Mouse (Mus musculus) C2C12 (cell line): ENCODE measurements around the gene Ccdc170. TPM values are rescaled to one million over a fixed set of nuclear protein-coding genes. Genes with fewer than 3 reads are reported as not detected.
A peak's percentile ranks its signal among the peaks of the same experiment; 100 is the strongest.
"Not testable (repeated sequence)": the region's sequence is repeated elsewhere in the genome, so short reads cannot be mapped to it uniquely, and the experiment has no call there.

Source experiments
- H3K27me3 ChIP-seq: one replicate; pipeline ENCODE4 v1.6.1; 2011; ENCODE audit not compliant: control insufficient read depth, insufficient read depth, insufficient read length
- H3K36me3 ChIP-seq: one replicate; pipeline ENCODE4 v1.6.1; 2011; ENCODE audit not compliant: control insufficient read depth, insufficient read depth
- H3K4me3 ChIP-seq: one replicate; pipeline ENCODE4 v1.5.1; 2011; ENCODE audit warnings: mild to moderate bottlenecking, control low read depth; ENCODE audit not compliant: poor library complexity, insufficient read depth, severe bottlenecking
- H3K79me2 ChIP-seq: one replicate; pipeline ENCODE4 v1.6.1; 2011; ENCODE audit not compliant: control insufficient read depth, insufficient read depth
- H3K79me3 ChIP-seq: one replicate; pipeline ENCODE4 v1.6.1; 2011; ENCODE audit warnings: low read depth, control low read depth
- H3ac ChIP-seq: one replicate; pipeline ENCODE3; 2011; ENCODE audit warnings: low read depth; ENCODE audit not compliant: control insufficient read depth, insufficient read length
- CEBPB ChIP-seq: IDR thresholded peaks from one replicate; pipeline ENCODE4 v1.6.1; 2011; ENCODE audit warnings: low read depth, mild to moderate bottlenecking, control low read depth, moderate library complexity
- CTCF ChIP-seq: IDR thresholded peaks from one replicate; pipeline ENCODE4 v1.5.1; 2011; ENCODE audit not compliant: control insufficient read depth, insufficient read depth, insufficient read length
- FOSL1 ChIP-seq: IDR thresholded peaks from one replicate; pipeline ENCODE4 v1.8.0; 2011; ENCODE audit warnings: mild to moderate bottlenecking, low read length; ENCODE audit not compliant: poor library complexity, insufficient read depth, severe bottlenecking
- MAX ChIP-seq: IDR thresholded peaks from one replicate; pipeline ENCODE4 v1.6.1; 2011; ENCODE audit warnings: mild to moderate bottlenecking, control low read depth
- MYOD1 ChIP-seq: IDR thresholded peaks from one replicate; pipeline ENCODE4 v1.6.1; 2011; ENCODE audit warnings: low read depth; ENCODE audit not compliant: control insufficient read depth, insufficient read length
- MYOG ChIP-seq: IDR thresholded peaks from one replicate; pipeline ENCODE4 v1.6.1; 2011; ENCODE audit not compliant: control insufficient read depth, insufficient read length; ENCODE audit errors: extremely low read depth
- USF1 ChIP-seq: IDR thresholded peaks from one replicate; pipeline ENCODE4 v1.6.1; 2011; ENCODE audit warnings: low read depth, mild to moderate bottlenecking, control low read depth, moderate library complexity
- long read RNA-seq, 2 experiments: library from polyadenylated mRNA; unstranded; transcript quantifications; one replicate each; pipeline ENCODE4 v2.0.0; 2019 to 2020
- polyA plus RNA-seq: library from polyadenylated mRNA; unstranded; fragments of >200 nt; fragmentation: generic; extraction: Trizol; gene quantifications from one replicate; pipeline ENCODE4 v1.2.1, GENCODE M21; 2012; ENCODE audit warnings: missing spikeins

Ccdc170 gene
- polyA plus RNA-seq = 0.02 TPM
- long read RNA-seq, experiment 1 = 0 reads
- long read RNA-seq, experiment 2 = 0 reads

DNA sequence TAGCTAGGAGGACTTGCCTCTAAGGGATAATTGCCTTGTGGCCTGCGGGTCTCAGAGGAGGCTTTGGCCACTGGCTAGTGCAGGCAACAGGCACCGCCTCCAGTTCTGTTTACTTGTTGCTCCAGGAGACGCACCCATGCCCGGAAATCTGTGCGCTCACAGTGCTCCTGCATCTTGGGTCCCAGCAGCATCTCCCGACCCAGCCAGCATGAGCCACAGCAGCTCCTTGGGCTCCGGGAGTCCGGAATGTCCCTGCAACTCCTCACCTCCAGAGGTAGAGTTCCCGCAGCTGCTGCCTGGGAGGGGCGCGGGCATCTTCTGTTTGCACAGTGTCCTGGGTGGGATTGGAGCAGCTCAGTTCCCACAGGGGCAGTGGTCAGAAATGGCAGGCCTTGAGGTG lies at the start of gene Ccdc170:
Gene Ccdc170, plus strand, starts transcription at position 148 of the 400 bp plus-strand sequence.
- TF ChIP-seq FOSL1 (no peak), USF1 (no peak), CTCF (no peak), MYOD1 (no peak), CEBPB (no peak), MYOG (no peak), MAX (no peak)
- H3ac ChIP-seq = no peak within 1 kb of the TSS
- no peaks in the 10 kb centered on the region for H3K27me3 ChIP-seq
- H3K79me3 ChIP-seq = no peaks in the 10 kb centered on the region
- H3K4me3 ChIP-seq = no peak within 1 kb of the TSS
- no peaks in the 10 kb centered on the region for H3K79me2 ChIP-seq
- no peaks in the 10 kb centered on the region for H3K36me3 ChIP-seq

DNA sequence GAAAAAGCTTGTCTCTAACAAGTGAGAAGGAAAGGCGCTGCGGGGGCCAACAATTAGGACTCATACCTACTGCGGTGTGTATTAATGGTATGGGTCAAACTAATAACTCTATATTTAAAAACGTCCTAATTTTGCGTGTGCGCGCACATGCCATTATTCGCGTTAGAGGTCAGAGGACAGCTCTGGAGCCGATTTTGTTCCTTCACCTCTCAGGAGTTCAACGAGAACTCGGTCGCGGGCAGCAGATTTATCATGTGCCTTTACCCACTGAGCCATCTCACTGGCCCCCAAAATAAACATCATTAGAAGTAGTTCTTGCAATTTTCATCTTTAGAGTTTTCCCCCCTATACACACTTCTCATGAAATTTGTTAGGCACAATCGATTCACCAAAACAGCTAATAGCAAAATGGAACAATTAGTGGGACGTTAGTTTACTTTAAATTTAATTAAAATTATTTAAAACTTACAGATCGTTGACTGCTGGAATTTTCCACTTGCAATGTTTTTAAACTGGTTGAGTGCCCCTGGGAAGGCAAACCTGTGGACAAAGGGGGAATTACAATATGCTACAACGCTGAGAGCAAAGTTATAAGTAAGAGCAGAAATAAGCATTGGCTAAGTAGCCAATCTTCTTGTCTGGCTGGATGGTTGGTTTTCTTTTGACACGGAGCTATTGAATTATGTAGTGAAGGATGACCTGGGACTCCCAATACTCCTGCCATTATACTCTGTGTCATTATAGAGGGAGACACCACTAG lies 49.1 kb upstream of the Ccdc170 start:
- Histone ChIP-seq H3K4me3 (peak overlapping the region; percentile 83), H3K27me3 (no peaks in the 10 kb centered on the region), H3K79me3 (peaks cover 38% of the 10 kb centered on the region), H3K79me2 (peaks cover 83% of the 10 kb centered on the region), H3K36me3 (peaks cover 34% of the 10 kb centered on the region), H3ac (peak overlapping the region; percentile 81)
- TF ChIP-seq MYOD1 = no peak
- TF ChIP-seq MAX = no peak

DNA sequence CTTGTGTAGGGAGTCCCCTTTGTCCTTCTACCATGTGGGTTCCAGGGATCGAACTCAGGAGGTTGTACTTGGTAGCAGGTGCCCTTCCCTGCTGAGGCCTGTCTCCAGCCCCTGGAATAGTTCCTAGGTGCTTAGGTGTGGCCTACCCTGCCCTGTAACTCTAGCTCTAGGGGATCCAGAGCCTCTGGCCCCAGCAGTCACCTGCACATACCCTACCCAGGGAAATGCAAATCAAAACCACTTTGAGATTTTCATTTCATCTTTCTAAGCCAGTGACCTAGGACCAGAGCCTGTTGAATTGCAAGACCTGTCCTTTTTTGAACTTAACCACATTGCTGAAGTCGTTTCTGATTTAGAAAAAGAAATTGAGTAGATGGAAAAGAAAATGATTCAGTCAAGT lies 48.4 kb upstream of the Ccdc170 start:
- not testable (repeated sequence) for H3K4me3 ChIP-seq, H3K27me3 ChIP-seq, H3ac ChIP-seq
- peaks cover 41% of the 10 kb centered on the region for H3K79me3 ChIP-seq
- H3K79me2 ChIP-seq = peaks cover 77% of the 10 kb centered on the region
- peaks cover 32% of the 10 kb centered on the region for H3K36me3 ChIP-seq

DNA sequence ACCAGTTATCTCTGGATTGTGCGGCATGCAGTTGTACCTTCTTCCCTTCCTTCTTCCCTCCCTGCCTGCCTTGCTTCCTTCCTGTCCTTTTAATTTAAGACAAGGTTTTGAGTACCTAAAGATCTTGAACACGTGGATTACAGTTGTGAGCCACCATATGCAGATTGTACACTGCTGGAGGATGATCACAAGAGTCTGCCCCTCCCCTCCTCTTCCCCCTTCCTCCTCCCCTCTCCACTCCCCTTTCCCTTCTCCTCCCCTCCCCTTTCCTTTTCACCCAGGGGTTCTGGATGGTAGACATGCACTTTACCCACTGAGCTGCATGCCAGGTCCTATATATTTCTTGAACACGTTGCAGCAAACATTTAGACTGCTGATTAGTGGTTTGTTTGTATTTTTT lies 46.9 kb upstream of the Ccdc170 start:
- Histone ChIP-seq H3ac (no peak overlapping the region), H3K79me3 (peaks cover 38% of the 10 kb centered on the region), H3K79me2 (peaks cover 62% of the 10 kb centered on the region), H3K27me3 (no peaks in the 10 kb centered on the region), H3K4me3 (no peak overlapping the region), H3K36me3 (peaks cover 46% of the 10 kb centered on the region)
- TF ChIP-seq CEBPB (no peak), USF1 (no peak), MYOD1 (no peak), MAX (no peak), CTCF (no peak), MYOG (no peak), FOSL1 (no peak)

DNA sequence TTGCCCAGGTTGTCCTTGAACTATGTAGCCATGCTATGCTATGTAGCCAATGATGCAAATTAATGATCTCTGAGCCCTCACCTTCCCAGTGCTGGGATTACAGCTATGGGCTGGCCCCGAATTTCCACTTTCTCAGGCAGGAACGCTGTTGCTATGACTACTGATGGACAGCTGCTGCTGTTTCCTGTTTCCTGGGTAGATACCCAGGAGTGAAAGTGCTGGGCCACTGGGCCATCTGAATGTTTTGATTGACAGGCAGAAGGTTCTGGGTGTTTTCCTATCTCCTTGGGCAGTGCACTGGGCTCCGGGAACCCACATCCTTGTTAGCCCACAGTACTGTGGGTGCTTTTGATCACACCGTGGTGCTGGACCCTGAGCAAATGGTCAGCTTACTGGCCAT lies 25.9 kb upstream of the Ccdc170 start:
- Histone ChIP-seq H3K36me3 (peaks cover 33% of the 10 kb centered on the region), H3K4me3 (no peak overlapping the region), H3K79me3 (no peaks in the 10 kb centered on the region), H3K79me2 (no peaks in the 10 kb centered on the region), H3K27me3 (no peaks in the 10 kb centered on the region), H3ac (no peak overlapping the region)
- no peak for TF ChIP-seq FOSL1
- TF ChIP-seq MAX = no peak

DNA sequence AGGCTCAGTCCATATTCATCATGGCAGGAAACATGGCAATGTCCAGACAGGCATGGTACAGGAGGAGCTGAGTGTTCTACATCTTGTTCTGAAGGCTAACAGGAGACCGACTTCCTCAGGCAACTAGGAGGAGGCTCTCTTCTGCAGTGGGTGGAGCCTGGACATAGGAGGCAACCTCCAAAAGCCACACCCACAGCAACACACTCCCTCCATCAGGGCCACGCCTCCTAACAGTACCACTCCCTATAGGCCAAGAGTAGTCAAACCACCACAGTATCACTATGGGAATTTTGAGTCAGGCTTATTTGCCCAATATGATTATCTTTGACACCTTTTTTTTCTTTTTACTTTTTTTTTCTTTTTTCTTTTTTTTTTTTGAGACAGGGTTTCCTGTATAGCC lies 22.1 kb upstream of the Ccdc170 start:
- no peak for TF ChIP-seq CTCF
- TF ChIP-seq MAX = no peak
- no peak for TF ChIP-seq MYOD1
- TF ChIP-seq USF1 = no peak
- no peak for TF ChIP-seq CEBPB
- TF ChIP-seq MYOG = no peak
- H3K79me3 ChIP-seq = no peaks in the 10 kb centered on the region
- H3ac ChIP-seq = no peak overlapping the region
- H3K27me3 ChIP-seq = no peaks in the 10 kb centered on the region
- H3K79me2 ChIP-seq = no peaks in the 10 kb centered on the region
- H3K36me3 ChIP-seq = peaks cover 15% of the 10 kb centered on the region
- no peak overlapping the region for H3K4me3 ChIP-seq
